Mouse (Mus musculus) spleen, adult 2 months (tissue): ENCODE results near the gene Cdc20. TPM values are rescaled to one million over a fixed set of nuclear protein-coding genes. Genes with fewer than 3 reads are reported as not detected.

Experiments used
- DNase-seq, 2 experiments: peaks; one replicate each; pipeline versions ENCODE4 v3.0.0 to v3.0.0-alpha.2; 2012 to 2021; ENCODE audit warnings: low spot score in 2 of 2, low read depth in 1 of 2
- H3K27ac ChIP-seq: fragments of 200-500 bp; 2 replicates; pipeline ENCODE4 v1.5.1; 2012; ENCODE audit warnings: low read length, inconsistent platforms; ENCODE audit not compliant: insufficient read depth
- H3K27me3 ChIP-seq: fragments of 200-500 bp; 2 replicates; pipeline ENCODE4 v1.6.1; 2012; ENCODE audit warnings: mild to moderate bottlenecking, moderate library complexity, low read length, inconsistent platforms; ENCODE audit not compliant: control insufficient read depth, insufficient read depth
- H3K36me3 ChIP-seq: fragments of 200-500 bp; 2 replicates; pipeline ENCODE4 v1.6.1; 2012; ENCODE audit warnings: mild to moderate bottlenecking, low read length, inconsistent platforms; ENCODE audit not compliant: control insufficient read depth, insufficient read depth
- H3K4me1 ChIP-seq: fragments of 200-500 bp; 2 replicates; pipeline ENCODE4 v1.6.1; 2011; ENCODE audit warnings: inconsistent platforms; ENCODE audit not compliant: control insufficient read depth, insufficient read depth, insufficient read length
- H3K4me3 ChIP-seq: fragments of 200-500 bp; 2 replicates; pipeline ENCODE4 v1.5.1; 2011; ENCODE audit warnings: mild to moderate bottlenecking, inconsistent platforms; ENCODE audit not compliant: insufficient read depth, insufficient read length; ENCODE audit errors: extremely low read depth
- CTCF ChIP-seq: fragments of 200-500 bp; IDR thresholded peaks from 2 replicates; pipeline ENCODE4 v1.5.1; 2011; ENCODE audit warnings: mild to moderate bottlenecking, inconsistent platforms; ENCODE audit not compliant: insufficient read depth, insufficient read length, insufficient replicate concordance; ENCODE audit errors: extremely low read depth
- POLR2A ChIP-seq: fragments of 200-500 bp; IDR thresholded peaks from 2 replicates; pipeline ENCODE4 v1.6.1; 2011; ENCODE audit warnings: low read depth, low read length, inconsistent platforms
- WGBS: fragments of 180-500 bp; shearing (Covaris S2); methylation state at CpG from one replicate; pipeline ENCODE4 v1.1.7; 2018; 5-methylcytosine and 5-hydroxymethylcytosine counted together
- polyA plus RNA-seq: library from polyadenylated mRNA; depleted of rRNA; stranded (reverse); fragments of >200 nt; gene quantifications from 2 replicates; pipeline ENCODE4 v1.2.3, GENCODE M21; 2012; rRNA removed

Gene Cdc20
- polyA plus RNA-seq, 1 experiment = 24.0 TPM

DNA sequence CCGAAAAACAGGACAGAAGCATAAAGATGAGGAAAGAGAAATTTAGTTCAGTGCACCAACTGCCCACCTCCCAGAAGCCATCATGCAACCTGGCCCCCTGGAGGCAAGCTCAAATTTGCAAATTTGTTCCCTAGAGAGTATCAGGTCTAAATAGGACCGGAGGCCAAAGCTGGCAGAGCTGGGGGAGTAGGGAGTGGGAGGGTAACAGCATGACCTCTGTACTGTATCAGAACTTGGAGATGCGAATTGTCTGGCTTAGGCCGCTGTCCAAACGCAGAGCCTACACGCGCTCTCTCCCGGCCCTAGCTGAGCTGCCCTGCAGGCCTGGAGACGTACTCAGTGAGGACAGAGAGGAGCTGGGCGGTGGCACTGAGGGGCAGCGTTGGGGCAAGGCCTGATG, 47.0 kb downstream of the Cdc20 start:
- TF ChIP-seq POLR2A = no peak
- Histone ChIP-seq H3K27ac (no peak overlapping the region), H3K36me3 (peaks cover 77% of the 10 kb centered on the region), H3K4me1 (no peaks in the 10 kb centered on the region), H3K27me3 (no peaks in the 10 kb centered on the region), H3K4me3 (no peak overlapping the region)
- 92% methylated on average over 11 of the region's 11 CpGs for WGBS
- DNase-seq = no peak

DNA sequence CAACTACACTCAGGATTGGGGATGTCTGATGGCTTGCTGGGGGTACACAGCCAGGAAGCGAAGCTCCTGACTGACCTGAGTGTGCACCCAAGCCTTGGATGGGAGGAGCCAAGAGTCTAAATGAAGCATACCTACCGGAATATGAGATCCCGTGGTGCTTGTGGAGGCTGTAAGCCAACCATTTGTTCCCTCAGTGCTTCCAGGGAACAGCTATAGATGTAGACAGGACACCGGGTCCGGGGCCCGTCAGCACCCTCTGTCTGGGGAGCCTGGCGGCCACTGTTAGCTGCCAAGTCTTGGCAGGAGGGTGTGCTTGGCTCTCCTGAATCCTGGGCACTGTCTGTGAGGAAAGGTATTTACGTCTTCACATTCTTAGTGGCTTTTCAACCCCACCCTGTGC, 49.8 kb downstream of the Cdc20 start:
- no peak overlapping the region for H3K4me3 ChIP-seq
- H3K27me3 ChIP-seq = no peaks in the 10 kb centered on the region
- no peak overlapping the region for H3K27ac ChIP-seq
- no peaks in the 10 kb centered on the region for H3K4me1 ChIP-seq
- peaks cover 79% of the 10 kb centered on the region for H3K36me3 ChIP-seq
- TF ChIP-seq POLR2A (no peak), CTCF (no peak)
- WGBS = 98% methylated on average over 8 of the region's 8 CpGs
- DNase-seq = no peak

DNA sequence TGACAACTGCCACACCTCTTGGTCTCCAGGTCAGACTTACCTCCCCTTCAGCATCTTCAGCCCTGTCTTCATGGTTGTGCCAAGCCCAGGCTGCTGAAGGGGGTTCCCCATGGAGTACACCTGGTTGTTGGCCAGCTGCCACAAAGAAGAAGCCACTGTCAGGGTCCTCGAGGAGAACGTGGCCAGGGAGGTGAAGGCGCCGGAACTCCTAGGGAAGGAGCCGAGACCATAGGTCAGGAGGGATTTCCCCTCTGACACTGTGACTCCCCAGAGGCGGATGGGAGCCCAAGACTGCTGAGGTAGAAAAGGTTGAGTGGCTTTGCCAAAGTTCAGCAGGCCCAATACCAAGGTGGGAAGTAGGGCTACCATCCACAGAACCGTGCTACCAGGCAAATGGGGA, 53.9 kb downstream of the Cdc20 start:
- no peak for TF ChIP-seq POLR2A
- TF ChIP-seq CTCF = no peak
- no peak for DNase-seq

More for the DNA sequence above, 53.9 kb downstream of the Cdc20 start:
- no peaks in the 10 kb centered on the region for H3K27me3 ChIP-seq
- no peak overlapping the region for H3K4me3 ChIP-seq
- H3K36me3 ChIP-seq = peaks cover 59% of the 10 kb centered on the region
- H3K27ac ChIP-seq = no peak overlapping the region
- H3K4me1 ChIP-seq = no peaks in the 10 kb centered on the region
- 86% methylated on average over 7 of the region's 7 CpGs for WGBS

Other genes with a start within 250 kb of the Cdc20 start
- 10.1 and 11.8 TPM in 2 replicates for gene Ptprf, start 145.9 kb downstream of the Cdc20 start, polyA plus RNA-seq
- gene Szt2, start 28.1 kb downstream of the Cdc20 start, polyA plus RNA-seq = 47.0 and 48.1 TPM in 2 replicates
- 18.1 and 21.8 TPM in 2 replicates for gene Med8, start 28.0 kb downstream of the Cdc20 start, polyA plus RNA-seq
- 105 and 130 TPM in 2 replicates for gene Elovl1, start 9.3 kb downstream of the Cdc20 start, polyA plus RNA-seq
- 10.2 and 10.4 TPM in 2 replicates for gene Mpl, start 20.2 kb upstream of the Cdc20 start, polyA plus RNA-seq
- gene Tie1, start 52.7 kb upstream of the Cdc20 start, polyA plus RNA-seq = 28.3 and 31.8 TPM in 2 replicates
- gene 2610528J11Rik, start 89.6 kb upstream of the Cdc20 start, polyA plus RNA-seq = 1.5 and 1.7 TPM in 2 replicates
- 0.54 and 0.79 TPM in 2 replicates for gene Tmem125, start 106.7 kb upstream of the Cdc20 start, polyA plus RNA-seq
- not detected in 2 replicates for gene Cfap57, start 183.4 kb upstream of the Cdc20 start, polyA plus RNA-seq
- 17.5 and 18.5 TPM in 2 replicates for gene Ebna1bp2, start 183.4 kb upstream of the Cdc20 start, polyA plus RNA-seq
- not detected in 2 replicates for gene Olfr62, start 221.6 kb upstream of the Cdc20 start, polyA plus RNA-seq